Mouse (Mus musculus) liver, embryonic 16.5 days (tissue): ENCODE measurements around the gene Cyp2b19. TPM values are rescaled to one million over a fixed set of nuclear protein-coding genes. Genes with fewer than 3 reads are reported as not detected.
"Not testable (repeated sequence)": the region's sequence is repeated elsewhere in the genome, so short reads cannot be mapped to it uniquely, and the experiment has no call there.

ENCODE experiments used
- ATAC-seq: fragments of 200-750 bp; cut with Nextera tagmentation; 2 replicates; pipeline ENCODE4 v1.8.0; 2017; ENCODE audit warnings: low read depth, mild to moderate bottlenecking, moderate number of reproducible peaks, moderate library complexity
- H3K27ac ChIP-seq: fragments of 300-500 bp; sonication (generic); 2 replicates; pipeline ENCODE4 v1.5.1; 2014; ENCODE audit warnings: mild to moderate bottlenecking, low read length
- H3K27me3 ChIP-seq: fragments of 300-500 bp; sonication (generic); 2 replicates; pipeline ENCODE4 v1.6.1; 2014; ENCODE audit warnings: low read depth, low read length, mixed read lengths; ENCODE audit not compliant: control insufficient read depth, insufficient read depth
- H3K36me3 ChIP-seq: fragments of 300-500 bp; sonication (generic); 2 replicates; pipeline ENCODE4 v1.6.1; 2014; ENCODE audit warnings: mild to moderate bottlenecking; ENCODE audit not compliant: control insufficient read depth, insufficient read depth
- H3K4me1 ChIP-seq: fragments of 300-500 bp; sonication (generic); 2 replicates; pipeline ENCODE4 v1.6.1; 2014; ENCODE audit warnings: low read depth, low read length, mixed read lengths; ENCODE audit not compliant: control insufficient read depth
- H3K4me2 ChIP-seq: fragments of 300-500 bp; sonication (generic); 2 replicates; pipeline ENCODE4 v1.6.1; 2014; ENCODE audit warnings: low read depth, low read length, mixed read lengths
- H3K4me3 ChIP-seq: fragments of 300-500 bp; sonication (generic); 2 replicates; pipeline ENCODE4 v1.5.1; 2014; ENCODE audit warnings: low read depth, mild to moderate bottlenecking, low read length
- H3K9ac ChIP-seq: fragments of 300-500 bp; sonication (generic); 2 replicates; pipeline ENCODE4 v1.6.1; 2014; ENCODE audit warnings: low read depth, low read length
- H3K9me3 ChIP-seq: fragments of 300-500 bp; sonication (generic); replicated peaks from 2 replicates; pipeline ENCODE4 v1.6.1; 2016; ENCODE audit warnings: low read length; ENCODE audit not compliant: control insufficient read depth
- WGBS: fragments of 180-500 bp; shearing (Covaris S2); extraction: QIAGEN DNeasy Blood & Tissue Kit; methylation state at CpG from one replicate; pipeline ENCODE4 v1.1.7; 2014; ENCODE audit not compliant: insufficient replicate concordance; 5-methylcytosine and 5-hydroxymethylcytosine counted together
- polyA plus RNA-seq: library from polyadenylated mRNA; unstranded; fragments of >200 nt; fragmentation: Nextera tagmentation; extraction: Ambion mirVana; gene quantifications from 2 replicates; pipeline ENCODE4 v1.2.1, GENCODE M21; 2015

Cyp2b19 gene
- polyA plus RNA-seq, 1 experiment from 2014 or later: not detected

DNA sequence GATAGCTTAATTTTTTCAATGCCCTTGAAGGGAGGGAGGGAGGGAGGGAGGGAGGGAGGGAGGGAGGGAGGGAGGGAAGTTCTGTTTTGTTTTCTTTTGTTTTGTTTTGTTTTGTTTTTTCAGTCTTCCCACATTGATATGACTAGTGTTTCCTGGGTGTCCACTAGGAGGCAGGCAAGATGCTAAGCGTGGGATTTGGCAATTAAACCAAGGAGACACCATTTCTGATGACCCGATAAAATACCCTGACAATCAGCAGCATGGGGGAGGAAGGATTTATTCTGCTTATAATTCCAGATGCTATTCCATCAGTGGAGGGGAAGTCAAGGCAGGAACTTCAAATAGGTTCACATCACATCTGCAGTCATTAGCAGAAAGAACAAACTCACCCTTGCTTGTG lies 20.9 kb downstream of the Cyp2b19 start:
- no peaks in the 10 kb centered on the region for H3K9me3 ChIP-seq
- WGBS: 42% methylated on average over 2 of the region's 2 CpGs
- no peaks in the 10 kb centered on the region for H3K4me1 ChIP-seq
- H3K36me3 ChIP-seq: no peaks in the 10 kb centered on the region
- H3K4me2 ChIP-seq: no peak overlapping the region
- no peak overlapping the region for H3K4me3 ChIP-seq
- no peaks in the 10 kb centered on the region for H3K27me3 ChIP-seq
- H3K9ac ChIP-seq: no peak overlapping the region
- no peak overlapping the region for H3K27ac ChIP-seq
- ATAC-seq: no peak

DNA sequence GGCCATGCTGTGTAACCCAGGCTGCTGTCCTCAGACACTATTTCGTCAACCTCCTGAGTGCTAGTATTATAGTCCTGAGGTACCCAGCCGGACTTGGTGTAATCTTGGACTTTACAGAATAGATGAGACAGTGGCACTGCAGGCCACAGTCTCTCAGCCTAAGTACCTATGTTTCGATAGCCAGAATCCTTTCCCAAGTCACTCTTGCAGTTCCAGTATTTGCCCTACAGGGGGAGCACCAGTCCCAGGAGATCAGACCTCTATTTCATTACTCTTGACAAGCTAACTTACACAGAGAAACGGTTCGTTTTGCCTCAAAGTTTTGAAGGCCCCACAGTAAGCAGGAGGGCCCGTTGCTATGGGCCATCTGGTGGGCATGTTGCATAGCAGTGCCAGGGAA lies 21.5 kb downstream of the Cyp2b19 start:
- 25% methylated on average over 6 of the region's 6 CpGs for WGBS

DNA sequence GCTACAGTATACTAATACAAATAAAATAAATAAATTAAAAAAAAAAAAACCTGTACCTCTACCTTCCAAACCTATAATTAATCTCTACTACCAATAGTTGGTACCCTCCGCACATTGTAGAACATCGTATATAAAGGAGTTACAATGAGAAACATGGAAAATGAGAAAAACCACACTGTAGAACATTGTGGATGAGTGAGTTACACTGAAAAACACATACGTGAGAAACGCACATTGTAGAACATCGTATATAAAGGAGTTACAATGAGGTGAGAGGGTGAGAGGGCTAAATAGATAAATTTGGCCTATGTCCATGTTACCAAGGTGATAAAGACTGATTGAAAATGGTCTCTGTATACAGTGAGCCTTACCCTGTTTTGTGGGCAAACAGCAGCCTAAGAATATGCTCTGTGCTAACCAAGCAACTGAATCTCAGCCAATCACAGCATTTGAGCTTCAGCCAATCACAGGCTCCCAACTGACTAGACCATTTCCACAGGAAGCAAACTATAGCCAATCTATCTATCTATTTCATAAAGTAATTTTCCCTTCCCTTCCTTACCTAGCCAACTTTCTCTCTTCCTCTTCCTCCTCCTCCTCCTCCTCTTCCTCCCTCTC lies 23.0 kb downstream of the Cyp2b19 start:
- WGBS: 76% methylated on average over 5 of the region's 5 CpGs
- no peaks in the 10 kb centered on the region for H3K27me3 ChIP-seq

More for the DNA sequence above, 21.5 kb downstream of the Cyp2b19 start:
- no peak for ATAC-seq
- Histone ChIP-seq H3K4me3 (no peak overlapping the region), H3K36me3 (no peaks in the 10 kb centered on the region), H3K27me3 (no peaks in the 10 kb centered on the region), H3K9me3 (no peaks in the 10 kb centered on the region), H3K4me2 (no peak overlapping the region), H3K4me1 (no peaks in the 10 kb centered on the region), H3K27ac (no peak overlapping the region), H3K9ac (no peak overlapping the region)

DNA sequence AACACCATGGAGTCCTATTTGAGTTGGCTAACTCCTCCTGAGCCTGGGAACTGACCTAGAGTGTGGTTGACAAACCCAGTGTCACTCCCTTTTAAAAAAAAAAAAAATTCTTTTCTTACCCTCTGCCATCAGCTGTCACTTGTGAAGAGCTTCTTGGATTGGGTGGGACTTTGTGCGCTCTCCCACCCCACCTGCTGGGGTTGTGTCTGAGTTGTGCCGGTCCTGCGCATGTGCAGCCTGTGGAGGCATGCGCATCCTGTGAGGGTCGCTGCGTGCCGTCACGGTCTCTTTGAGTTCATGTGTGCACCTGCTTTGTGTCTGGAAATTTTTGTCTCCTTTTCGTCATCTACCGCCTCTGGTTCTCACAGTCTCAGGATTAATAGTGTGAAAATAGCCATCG lies 23.6 kb downstream of the Cyp2b19 start:
- Histone ChIP-seq H3K4me3 (no peak overlapping the region), H3K9ac (no peak overlapping the region), H3K27ac (no peak overlapping the region), H3K27me3 (no peaks in the 10 kb centered on the region), H3K4me1 (no peaks in the 10 kb centered on the region), H3K9me3 (no peaks in the 10 kb centered on the region), H3K36me3 (no peaks in the 10 kb centered on the region), H3K4me2 (no peak overlapping the region)
- WGBS: 12% methylated on average over 11 of the region's 11 CpGs
- ATAC-seq: no peak

More for the DNA sequence above, 23.0 kb downstream of the Cyp2b19 start:
- no peaks in the 10 kb centered on the region for H3K4me1 ChIP-seq
- no peak overlapping the region for H3K27ac ChIP-seq
- H3K36me3 ChIP-seq: no peaks in the 10 kb centered on the region
- H3K4me3 ChIP-seq: no peak overlapping the region
- H3K9me3 ChIP-seq: no peaks in the 10 kb centered on the region
- H3K9ac ChIP-seq: no peak overlapping the region
- H3K4me2 ChIP-seq: no peak overlapping the region
- no peak for ATAC-seq

GRCm38 (mm10) chr7:26780998-26781766 lies 24.2 kb downstream of the Cyp2b19 start:
- H3K4me3 ChIP-seq: no peak overlapping the region
- H3K4me1 ChIP-seq: no peaks in the 10 kb centered on the region
- H3K27ac ChIP-seq: no peak overlapping the region
- no peaks in the 10 kb centered on the region for H3K27me3 ChIP-seq
- 19% methylated on average over 8 of the region's 8 CpGs for WGBS
- no peaks in the 10 kb centered on the region for H3K9me3 ChIP-seq
- H3K36me3 ChIP-seq: no peaks in the 10 kb centered on the region
- no peak overlapping the region for H3K4me2 ChIP-seq
- no peak for ATAC-seq
- H3K9ac ChIP-seq: no peak overlapping the region

- peak; percentile 76 for ATAC-seq
- no peaks in the 10 kb centered on the region for H3K4me1 ChIP-seq
- no peaks in the 10 kb centered on the region for H3K9me3 ChIP-seq
- WGBS: 10% methylated on average over 7 of the region's 8 CpGs
- H3K27ac ChIP-seq: no peak overlapping the region
- H3K4me2 ChIP-seq: no peak overlapping the region
- no peak overlapping the region for H3K4me3 ChIP-seq
- no peaks in the 10 kb centered on the region for H3K36me3 ChIP-seq
- H3K9ac ChIP-seq: no peak overlapping the region
- H3K27me3 ChIP-seq: no peaks in the 10 kb centered on the region
Observed at GRCm38 (mm10) chr7:26781767-26782131, 24.8 kb downstream of the Cyp2b19 start.

GRCm38 (mm10) chr7:26783163-26783562 lies 26.2 kb downstream of the Cyp2b19 start:
- Histone ChIP-seq H3K9me3 (no peaks in the 10 kb centered on the region), H3K36me3 (no peaks in the 10 kb centered on the region), H3K27me3 (no peaks in the 10 kb centered on the region), H3K4me3 (no peak overlapping the region), H3K4me2 (no peak overlapping the region), H3K9ac (no peak overlapping the region), H3K4me1 (no peaks in the 10 kb centered on the region), H3K27ac (no peak overlapping the region)
- 42% methylated on average over 5 of the region's 5 CpGs for WGBS
- ATAC-seq: no peak

GRCm38 (mm10) chr7:26786013-26786412 lies 29.1 kb downstream of the Cyp2b19 start:
- not testable (repeated sequence) for H3K36me3 ChIP-seq, ATAC-seq, H3K4me1 ChIP-seq, H3K4me2 ChIP-seq, H3K9ac ChIP-seq, H3K4me3 ChIP-seq, H3K27ac ChIP-seq, H3K9me3 ChIP-seq, H3K27me3 ChIP-seq
- WGBS: 30% methylated on average over 1 of the region's 1 CpGs

DNA sequence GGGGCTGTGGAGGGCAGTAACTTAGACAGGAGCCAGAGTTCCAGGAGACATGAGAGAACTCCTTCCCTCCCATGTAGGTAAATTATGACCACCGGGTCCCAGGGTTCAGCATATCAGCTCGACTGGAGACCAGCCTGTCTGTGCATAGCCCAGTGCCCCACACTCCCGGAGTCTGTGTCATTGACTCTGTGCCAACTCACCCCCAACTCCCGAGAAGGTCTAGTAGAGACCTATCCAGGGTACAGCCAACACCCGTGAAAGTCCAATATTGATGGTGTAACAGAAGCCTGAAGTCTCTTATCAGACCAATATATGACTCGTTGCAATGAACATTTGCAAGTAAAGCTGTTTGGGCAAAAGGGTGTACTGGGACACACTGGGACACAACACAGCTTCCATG lies 33.0 kb downstream of the Cyp2b19 start:
- Histone ChIP-seq H3K4me1 (no peaks in the 10 kb centered on the region), H3K27me3 (no peaks in the 10 kb centered on the region), H3K4me3 (no peak overlapping the region), H3K36me3 (no peaks in the 10 kb centered on the region), H3K27ac (no peak overlapping the region), H3K4me2 (no peak overlapping the region), H3K9me3 (no peaks in the 10 kb centered on the region), H3K9ac (no peak overlapping the region)
- WGBS: 56% methylated on average over 6 of the region's 6 CpGs
- no peak for ATAC-seq
